Mouse (Mus musculus) heart, embryonic 13.5 days (tissue): ENCODE data around the gene Mgat4d. TPM values are rescaled to one million over a fixed set of nuclear protein-coding genes. Genes with fewer than 3 reads are reported as not detected.
"Not testable (repeated sequence)": the region's sequence is repeated elsewhere in the genome, so short reads cannot be mapped to it uniquely, and the experiment has no call there.

Experiments
- ATAC-seq: fragments of 200-750 bp; cut with Nextera tagmentation; 2 replicates; pipeline ENCODE4 v1.8.0; 2017; ENCODE audit warnings: moderate TSS enrichment; ENCODE audit not compliant: insufficient number of reproducible peaks, low FRiP score, low TSS enrichment; ENCODE audit errors: extremely low read depth
- H3K27ac ChIP-seq: fragments of 300-500 bp; sonication (generic); replicated peaks from 2 replicates; pipeline ENCODE4 v1.5.1; 2015; ENCODE audit warnings: moderate library complexity, mild to moderate bottlenecking, inconsistent platforms
- H3K27me3 ChIP-seq: fragments of 300-500 bp; sonication (generic); replicated peaks from 2 replicates; pipeline ENCODE4 v1.6.1; 2015; ENCODE audit warnings: mild to moderate bottlenecking, inconsistent platforms
- H3K36me3 ChIP-seq: fragments of 300-500 bp; sonication (generic); 2 replicates; pipeline ENCODE4 v1.6.1; 2015; ENCODE audit warnings: mild to moderate bottlenecking, inconsistent platforms
- H3K4me1 ChIP-seq: fragments of 300-500 bp; sonication (generic); 2 replicates; pipeline ENCODE4 v1.6.1; 2015; ENCODE audit warnings: inconsistent platforms
- H3K4me2 ChIP-seq: fragments of 300-500 bp; sonication (generic); 2 replicates; pipeline ENCODE4 v1.6.1; 2015; ENCODE audit warnings: inconsistent platforms, mild to moderate bottlenecking, moderate library complexity
- H3K4me3 ChIP-seq: fragments of 300-500 bp; sonication (generic); 2 replicates; pipeline ENCODE4 v1.5.1; 2015; ENCODE audit warnings: moderate library complexity, mild to moderate bottlenecking, inconsistent platforms
- H3K9ac ChIP-seq: fragments of 300-500 bp; sonication (generic); 2 replicates; pipeline ENCODE4 v1.6.1; 2015; ENCODE audit warnings: inconsistent platforms, mild to moderate bottlenecking, moderate library complexity
- H3K9me3 ChIP-seq: fragments of 300-500 bp; sonication (generic); 2 replicates; pipeline ENCODE4 v1.6.1; 2016; ENCODE audit warnings: inconsistent platforms
- WGBS: fragments of 180-500 bp; shearing (Covaris S2); methylation state at CpG from one replicate; pipeline ENCODE4 v1.1.7; 2015; ENCODE audit warnings: mixed read lengths; 5-methylcytosine and 5-hydroxymethylcytosine counted together
- polyA plus RNA-seq: library from polyadenylated mRNA; unstranded; fragments of >200 nt; fragmentation: Nextera tagmentation; extraction: Ambion mirVana; gene quantifications from 2 replicates; pipeline ENCODE4 v1.2.1, GENCODE M21; 2015

The Mgat4d gene
- polyA plus RNA-seq, 1 experiment from 2014 or later, result not detected

GRCm38 (mm10) chr8:83423032-83423825 is 75.0 kb downstream of the Mgat4d start:
- ATAC-seq, result no peak
- H3K27ac ChIP-seq, result no peak overlapping the region

GRCm38 (mm10) chr8:83425202-83425601 is 76.9 kb downstream of the Mgat4d start:
- H3K9ac ChIP-seq, result no peak overlapping the region
- 86% methylated on average over 6 of the region's 6 CpGs for WGBS
- H3K9me3 ChIP-seq, result no peaks in the 10 kb centered on the region
- peaks cover 78% of the 10 kb centered on the region for H3K27me3 ChIP-seq
- no peaks in the 10 kb centered on the region for H3K36me3 ChIP-seq
- no peak for ATAC-seq
- no peak overlapping the region for H3K4me3 ChIP-seq
- no peak overlapping the region for H3K27ac ChIP-seq
- H3K4me1 ChIP-seq, result peaks cover 18% of the 10 kb centered on the region
- no peak overlapping the region for H3K4me2 ChIP-seq

More at GRCm38 (mm10) chr8:83423032-83423825, 75.0 kb downstream of the Mgat4d start:
- WGBS, result 58% methylated on average over 13 of the region's 13 CpGs
- H3K9me3 ChIP-seq, result no peaks in the 10 kb centered on the region
- no peaks in the 10 kb centered on the region for H3K36me3 ChIP-seq
- H3K9ac ChIP-seq, result no peak overlapping the region
- H3K4me3 ChIP-seq, result no peak overlapping the region
- peaks cover 80% of the 10 kb centered on the region for H3K27me3 ChIP-seq
- H3K4me2 ChIP-seq, result no peak overlapping the region
- H3K4me1 ChIP-seq, result peaks cover 18% of the 10 kb centered on the region

DNA sequence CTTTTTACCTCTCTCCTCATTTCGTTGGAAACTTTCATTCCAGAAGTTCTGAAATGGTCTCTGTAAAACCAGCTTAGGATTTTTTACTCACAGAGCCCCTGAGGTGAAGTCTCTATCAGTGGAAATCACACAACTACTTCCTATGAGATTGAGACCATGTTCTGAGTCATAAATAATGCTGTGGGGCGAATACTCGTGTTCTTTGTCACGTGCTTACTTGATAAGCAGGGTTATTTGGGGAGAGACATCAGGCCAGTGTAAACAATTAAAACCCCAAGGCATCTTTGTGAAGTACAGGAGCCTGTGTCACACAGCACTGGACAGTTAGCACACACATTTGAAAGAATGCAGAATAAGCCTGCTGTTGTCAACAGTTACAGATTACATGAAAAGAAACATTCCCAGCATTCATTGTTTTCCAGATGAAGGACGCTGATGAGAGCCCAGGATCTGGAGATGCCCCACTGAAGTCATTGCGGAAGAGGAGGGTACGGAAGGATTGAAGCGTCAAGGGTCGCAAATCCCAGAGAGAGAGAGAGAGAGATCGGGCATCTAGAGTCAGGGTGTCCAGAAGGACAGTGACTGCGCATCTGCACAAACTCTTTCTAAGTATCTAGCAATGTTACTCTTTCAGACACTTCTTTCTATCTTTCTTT is 78.0 kb downstream of the Mgat4d start:
- Histone ChIP-seq H3K27me3 (peaks cover 80% of the 10 kb centered on the region), H3K4me1 (peaks cover 18% of the 10 kb centered on the region), H3K36me3 (no peaks in the 10 kb centered on the region), H3K27ac (no peak overlapping the region), H3K4me2 (peak overlapping the region; percentile 19; the same call in 1 of the 2 replicates), H3K9ac (no peak overlapping the region), H3K4me3 (no peak overlapping the region), H3K9me3 (no peaks in the 10 kb centered on the region)
- no peak for ATAC-seq
- WGBS, result 53% methylated on average over 11 of the region's 11 CpGs

- Histone ChIP-seq H3K4me3 (no peak overlapping the region), H3K4me2 (no peak overlapping the region; the same call in 1 of the 2 replicates), H3K9me3 (no peaks in the 10 kb centered on the region), H3K27ac (no peak overlapping the region), H3K4me1 (peaks cover 18% of the 10 kb centered on the region), H3K36me3 (no peaks in the 10 kb centered on the region), H3K9ac (no peak overlapping the region), H3K27me3 (peaks cover 77% of the 10 kb centered on the region)
- ATAC-seq, result no peak
- WGBS, result 30% methylated on average over 7 of the region's 7 CpGs
These were observed 78.7 kb downstream of the Mgat4d start for GRCm38 (mm10) chr8:83426949-83427348.

DNA sequence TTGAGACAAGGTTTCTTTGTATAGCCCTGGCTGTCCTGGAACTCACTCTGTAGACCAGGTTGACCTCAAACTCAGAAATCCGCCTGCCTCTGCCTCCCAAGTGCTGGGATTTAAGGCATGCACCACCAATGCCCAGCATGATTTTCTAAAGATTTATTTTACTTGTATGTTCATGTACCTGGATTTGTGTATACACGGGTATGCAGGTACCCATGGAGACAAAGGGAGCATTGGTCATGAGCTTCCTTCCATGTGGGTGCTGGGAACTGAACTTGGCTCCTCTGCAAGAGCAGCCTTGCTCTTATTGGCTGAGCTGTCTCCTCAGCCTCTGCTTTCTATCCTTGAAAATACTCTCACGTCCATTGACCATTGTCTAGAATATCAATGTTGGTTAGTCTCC is 80.3 kb downstream of the Mgat4d start:
- 75% methylated on average over 3 of the region's 3 CpGs for WGBS
- H3K36me3 ChIP-seq, result not testable (repeated sequence)
- peaks cover 75% of the 10 kb centered on the region for H3K27me3 ChIP-seq

DNA sequence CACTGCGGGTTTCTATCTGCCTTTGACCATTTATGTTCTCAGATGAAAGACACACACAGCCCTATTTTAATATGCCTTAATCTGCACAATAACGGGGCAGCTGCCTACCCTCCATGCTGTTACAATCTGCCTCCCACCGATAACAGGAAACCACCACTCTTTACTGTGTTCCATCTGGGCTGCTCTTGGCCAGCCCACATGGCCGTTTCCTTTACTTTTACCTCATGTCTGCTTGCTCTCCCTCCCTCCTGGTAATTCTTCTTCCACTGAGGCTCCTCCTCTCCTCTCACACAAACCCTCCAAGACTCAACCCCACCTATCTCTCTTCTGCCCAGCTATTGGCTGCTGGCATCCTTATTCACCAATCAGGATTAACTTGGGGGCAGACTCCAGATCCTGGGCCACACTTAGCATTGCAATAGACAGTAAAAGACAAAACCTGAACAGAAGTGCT is 80.8 kb downstream of the Mgat4d start:
- Histone ChIP-seq H3K9ac (no peak overlapping the region), H3K9me3 (no peaks in the 10 kb centered on the region), H3K27me3 (peaks cover 75% of the 10 kb centered on the region), H3K36me3 (peaks cover 13% of the 10 kb centered on the region), H3K4me2 (no peak overlapping the region), H3K4me1 (peaks cover 18% of the 10 kb centered on the region), H3K4me3 (no peak overlapping the region), H3K27ac (no peak overlapping the region)
- no peak for ATAC-seq
- 51% methylated on average over 4 of the region's 4 CpGs for WGBS

More for the DNA sequence above, 80.3 kb downstream of the Mgat4d start:
- ATAC-seq, H3K27ac ChIP-seq, H3K4me3 ChIP-seq, H3K9me3 ChIP-seq, H3K9ac ChIP-seq, H3K4me2 ChIP-seq: not testable (repeated sequence)
- peaks cover 18% of the 10 kb centered on the region for H3K4me1 ChIP-seq

Other genes starting within 250 kb of the Mgat4d start
- gene Tbc1d9, start 183.1 kb upstream of the Mgat4d start, polyA plus RNA-seq, result 0.79 and 0.96 TPM in 2 replicates
- 0.64 and 0.80 TPM in 2 replicates for gene Gm10645, start 182.3 kb upstream of the Mgat4d start, polyA plus RNA-seq
- gene Ucp1, start 58.1 kb upstream of the Mgat4d start, polyA plus RNA-seq, result not detected in 2 replicates
- 8.6 and 8.9 TPM in 2 replicates for gene Elmod2, start 16.0 kb upstream of the Mgat4d start, polyA plus RNA-seq
- 0.06 and 0.09 TPM in 2 replicates for gene Clgn, start 41.4 kb downstream of the Mgat4d start, polyA plus RNA-seq
- 80.1 and 83.2 TPM in 2 replicates for gene Scoc, start 109.9 kb downstream of the Mgat4d start, polyA plus RNA-seq
- not detected in 2 replicates for gene Olfr370, start 187.3 kb downstream of the Mgat4d start, polyA plus RNA-seq
- 524 and 602 TPM in 2 replicates for gene Ndufb7, start 218.2 kb downstream of the Mgat4d start, polyA plus RNA-seq